Comparison of ENCODE assay signal across 10 mouse cellular contexts in the genomic region with DNA sequence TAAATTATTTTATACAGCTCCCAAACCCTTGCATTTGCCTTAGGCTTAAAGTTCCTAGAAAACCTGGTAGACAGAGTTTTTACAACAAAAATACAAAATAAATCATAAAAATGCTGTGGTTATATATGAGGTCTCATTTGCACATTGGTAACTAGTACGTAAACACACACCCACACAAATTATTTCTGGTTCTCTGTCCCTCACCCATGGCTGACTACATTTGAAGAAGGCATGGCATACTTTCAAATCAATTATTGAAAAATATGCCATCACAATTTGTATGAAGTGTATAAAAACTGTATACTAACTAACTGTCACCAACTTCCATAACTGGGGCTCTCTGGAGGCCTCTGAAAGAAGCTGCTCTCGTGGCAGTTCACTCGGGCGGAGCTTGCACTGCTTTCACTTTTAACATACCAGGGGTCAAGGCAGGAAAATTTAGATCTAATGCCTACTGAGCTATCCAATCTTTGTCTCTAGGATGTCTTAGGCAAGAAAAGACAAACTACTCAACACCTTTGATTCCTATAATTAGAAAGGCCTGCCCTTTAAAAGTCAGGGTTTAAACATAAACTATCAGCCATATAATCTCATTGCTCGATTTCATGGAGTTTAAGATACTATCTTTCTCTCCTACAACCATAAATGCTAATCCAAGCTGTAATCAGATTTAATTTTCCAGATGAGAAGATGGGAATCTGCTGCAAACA.
DNase-seq lines count a peak whose midpoint lies in the region; ATAC-seq and TF ChIP-seq lines count a peak whose summit lies in the region.
"Had no signal": no experiment of that assay in that cellular context is flagged by ENCODE, and none has a peak within 500 bp of the region (broad histone marks: within the 10 kb centered on the region; RNA-seq: fewer than 3 reads in every experiment).

No protein-coding gene starts in this region.

- peak in 1 of 2 experiments; percentile 20 for DNase-seq in heart, adult 2 months
- no peak for DNase-seq in heart, postnatal 25 days (ENCODE audit: low spot score)
- peak; percentile 23 for DNase-seq in lung, postnatal 25 days (ENCODE audit: low spot score)
- no peak for DNase-seq in forebrain, embryonic 10.5 days (ENCODE audit: extremely low spot score, low spot score)
- DNase-seq in layer of hippocampus, postnatal 10 days (ENCODE audit: low spot score in 2 of 2), result no peak

- H3K4me2 ChIP-seq in heart, embryonic 14.5 days (ENCODE audit: low read length), result peak overlapping the region; percentile 54
- H3K4me2 ChIP-seq in intestine, embryonic 15.5 days (replicated peaks), result no peak overlapping the region
- H3K4me2 ChIP-seq: hindbrain, embryonic 12.5 days; midbrain, embryonic 13.5 days had no signal

- H3K27me3 ChIP-seq in heart, adult 2 months (ENCODE audit: control insufficient read depth, insufficient read depth, low read length), result no peaks in the 10 kb centered on the region
- no peaks in the 10 kb centered on the region for H3K27me3 ChIP-seq in heart, embryonic 14.5 days (ENCODE audit: control insufficient read depth, insufficient read depth, low read length)
- H3K27me3 ChIP-seq in intestine, embryonic 15.5 days (replicated peaks), result no peaks in the 10 kb centered on the region
- peaks cover 34% of the 10 kb centered on the region; the same call in 1 of the 2 replicates for H3K27me3 ChIP-seq in forebrain, embryonic 10.5 days (ENCODE audit: poor library complexity, severe bottlenecking)
- H3K27me3 ChIP-seq: hindbrain, embryonic 12.5 days had no signal

- H3K4me3 ChIP-seq in heart, adult 2 months, result peak overlapping the region; percentile 22
- H3K4me3 ChIP-seq in heart, embryonic 14.5 days (ENCODE audit: control insufficient read depth in 1 of 2, insufficient read depth in 1 of 2, low read depth in 1 of 2, low read length in 2 of 2), result no peak overlapping the region
- no peak overlapping the region for H3K4me3 ChIP-seq in intestine, embryonic 15.5 days (replicated peaks)
- H3K4me3 ChIP-seq in forebrain, embryonic 10.5 days, result no peak overlapping the region
- H3K4me3 ChIP-seq: hindbrain, embryonic 12.5 days; midbrain, embryonic 13.5 days had no signal

- TF ChIP-seq POLR2A in heart, adult 2 months (IDR thresholded peaks at IDR 0.05; ENCODE audit: insufficient read depth, low read depth, low read length), result no peak

- no peaks in the 10 kb centered on the region for H3K9me3 ChIP-seq in heart, embryonic 14.5 days (ENCODE audit: control insufficient read depth, low read length)
- no peaks in the 10 kb centered on the region for H3K9me3 ChIP-seq in intestine, embryonic 15.5 days
- no peaks in the 10 kb centered on the region for H3K9me3 ChIP-seq in forebrain, embryonic 10.5 days
- H3K9me3 ChIP-seq: hindbrain, embryonic 12.5 days; midbrain, embryonic 13.5 days had no signal

- H3K27ac ChIP-seq in heart, adult 2 months, result peak overlapping the region; percentile 18; the same call in 1 of the 2 replicates
- H3K27ac ChIP-seq in heart, embryonic 14.5 days (replicated peaks in 1 of 2; ENCODE audit: control insufficient read depth in 1 of 2, insufficient read depth in 1 of 2, low read depth in 2 of 2, low read length in 2 of 2), result no peak overlapping the region
- H3K27ac ChIP-seq in intestine, embryonic 15.5 days, result no peak overlapping the region
- H3K27ac ChIP-seq in forebrain, embryonic 10.5 days, result no peak overlapping the region
- H3K27ac ChIP-seq: hindbrain, embryonic 12.5 days; midbrain, embryonic 13.5 days had no signal

- 47% methylated on average over 5 of the region's 5 CpGs for WGBS in heart, adult 2 months
- 66% methylated on average over 5 of the region's 5 CpGs for WGBS in heart, embryonic 14.5 days
- WGBS in intestine, embryonic 15.5 days, result 63% methylated on average over 5 of the region's 5 CpGs
- 53% methylated on average over 5 of the region's 5 CpGs for WGBS in forebrain, embryonic 10.5 days

- ATAC-seq in CD4-positive, CD25-positive, alpha-beta regulatory T cell, adult 4 months, result peak; percentile 70
- no peak for ATAC-seq in heart, embryonic 14.5 days (ENCODE audit: insufficient number of reproducible peaks, insufficient read depth, low FRiP score, low read depth)
- ATAC-seq in intestine, embryonic 15.5 days, result no peak
- ATAC-seq: midbrain, embryonic 13.5 days had no signal

- no peaks in the 10 kb centered on the region; the same call in 1 of the 2 replicates for H3K36me3 ChIP-seq in heart, adult 2 months (ENCODE audit: control insufficient read depth, insufficient read depth, low read length)
- no peaks in the 10 kb centered on the region for H3K36me3 ChIP-seq in heart, embryonic 14.5 days (ENCODE audit: control insufficient read depth, insufficient read depth, low read length)
- H3K36me3 ChIP-seq in intestine, embryonic 15.5 days, result no peaks in the 10 kb centered on the region
- H3K36me3 ChIP-seq in forebrain, embryonic 10.5 days (replicated peaks), result no peaks in the 10 kb centered on the region
- H3K36me3 ChIP-seq: hindbrain, embryonic 12.5 days; midbrain, embryonic 13.5 days had no signal

- TF ChIP-seq EP300 in heart, adult 2 months (IDR thresholded peaks at IDR 0.05; ENCODE audit: insufficient read depth, low read depth, low read length), result no peak

- no peaks in the 10 kb centered on the region for H3K79me2 ChIP-seq in heart, adult 2 months (replicated peaks; ENCODE audit: control insufficient read depth, insufficient read depth, low read length)

- TF ChIP-seq CTCF in heart, adult 2 months (IDR thresholded peaks at IDR 0.05), result no peak

- intact Hi-C loops in heart, adult 2 months (cut with DNase I), result no loop called here
- intact Hi-C loops in heart, postnatal 25 days (cut with DNase I), result no loop called here

- H3K4me1 ChIP-seq in heart, adult 2 months (ENCODE audit: control insufficient read depth, insufficient read depth, low read length), result peaks cover 1% of the 10 kb centered on the region; the same call in 1 of the 2 replicates
- peaks cover 0 to 3% of the 10 kb centered on the region in 2 experiments; a peak in 1 of 4 replicates for H3K4me1 ChIP-seq in heart, embryonic 14.5 days (ENCODE audit: control insufficient read depth in 2 of 2, insufficient read depth in 2 of 2, low read length in 2 of 2)
- H3K4me1 ChIP-seq in intestine, embryonic 15.5 days (replicated peaks), result no peaks in the 10 kb centered on the region
- H3K4me1 ChIP-seq in forebrain, embryonic 10.5 days, result peaks cover 39% of the 10 kb centered on the region
- H3K4me1 ChIP-seq: hindbrain, embryonic 12.5 days had no signal

- H3K9ac ChIP-seq in heart, adult 2 months (ENCODE audit: low read depth, low read length), result no peak overlapping the region
- H3K9ac ChIP-seq in heart, embryonic 14.5 days (ENCODE audit: low read length), result peak overlapping the region; percentile 35; the same call in 1 of the 2 replicates
- H3K9ac ChIP-seq in intestine, embryonic 15.5 days, result no peak overlapping the region
- H3K9ac ChIP-seq: hindbrain, embryonic 12.5 days; midbrain, embryonic 13.5 days had no signal
